Mouse (Mus musculus) cerebral cortex, adult 2 months (tissue): Measurements from ENCODE around the gene Atp5c1.

Experiments
- whole genome bisulfite sequencing: fragments of 180-500 bp; shearing (Covaris S2); methylation state at CpG from one replicate; pipeline ENCODE4 v1.1.7; 2018; 5-methylcytosine and 5-hydroxymethylcytosine counted together

Gene Atp5c1

GRCm38 (mm10) chr2:10050878-10051277, 29.4 kb downstream of the Atp5c1 start:
- WGBS: 57% methylated on average over 3 of the region's 3 CpGs

- WGBS: 9% methylated on average over 10 of the region's 10 CpGs
Observed at GRCm38 (mm10) chr2:10049456-10049855, 30.9 kb downstream of the Atp5c1 start.

- WGBS: under 1% methylated on average over 36 of the region's 36 CpGs
Observed at GRCm38 (mm10) chr2:10048461-10048860, 31.8 kb downstream of the Atp5c1 start, which contains the start of gene Taf3. Taf3 (minus strand) TSS chr2:10048596.

- under 1% methylated on average over 47 of the region's 47 CpGs for WGBS
Observed at GRCm38 (mm10) chr2:10047758-10048436, 32.4 kb downstream of the Atp5c1 start.

- 73% methylated on average over 3 of the region's 3 CpGs for whole genome bisulfite sequencing
Observed at GRCm38 (mm10) chr2:10034976-10035375, 45.3 kb downstream of the Atp5c1 start.

- 57% methylated on average over 4 of the region's 4 CpGs for WGBS
Observed at GRCm38 (mm10) chr2:10033684-10034083, 46.6 kb downstream of the Atp5c1 start.

GRCm38 (mm10) chr2:10029755-10030154, 50.6 kb downstream of the Atp5c1 start:
- WGBS: 83% methylated on average over 7 of the region's 7 CpGs

- WGBS: 50% methylated on average over 6 of the region's 6 CpGs
Observed at GRCm38 (mm10) chr2:10024264-10024663, 56.0 kb downstream of the Atp5c1 start.

- 86% methylated on average over 11 of the region's 11 CpGs for WGBS
Observed at GRCm38 (mm10) chr2:10021296-10021695, 59.0 kb downstream of the Atp5c1 start.

GRCm38 (mm10) chr2:10014951-10015635, 65.2 kb downstream of the Atp5c1 start:
- 78% methylated on average over 10 of the region's 10 CpGs for WGBS

GRCm38 (mm10) chr2:10010263-10010909, 69.9 kb downstream of the Atp5c1 start:
- WGBS: 45% methylated on average over 7 of the region's 7 CpGs

GRCm38 (mm10) chr2:10009671-10010254, 70.5 kb downstream of the Atp5c1 start:
- 83% methylated on average over 13 of the region's 13 CpGs for WGBS

GRCm38 (mm10) chr2:10008593-10008992, 71.7 kb downstream of the Atp5c1 start:
- 97% methylated on average over 4 of the region's 4 CpGs for WGBS
